24 mouse cellular contexts compared by ENCODE assay signal in the genomic region with DNA sequence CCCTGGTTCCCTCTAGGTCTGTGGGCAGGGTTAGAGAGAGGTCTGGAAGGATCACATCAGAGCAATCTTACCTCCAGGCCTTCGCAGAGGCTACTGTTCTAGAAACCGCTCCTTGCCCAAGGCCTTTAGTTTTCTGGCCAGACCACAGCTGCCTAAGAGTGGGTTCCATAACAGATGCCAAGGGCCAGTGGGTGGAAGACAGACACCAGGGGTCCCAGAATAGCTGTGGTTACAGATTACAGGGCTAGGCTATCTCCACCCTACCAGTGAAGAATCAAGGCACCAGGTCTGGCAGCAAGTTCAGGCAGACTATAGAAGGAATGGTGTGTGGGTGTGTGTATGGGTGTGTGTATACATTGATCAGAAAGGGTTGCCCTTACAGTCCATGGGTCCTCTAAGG. TPM values are rescaled to one million over a fixed set of nuclear protein-coding genes. Genes with fewer than 3 reads are reported as not detected.
DNase-seq lines count a peak whose midpoint lies in the region; ATAC-seq and TF ChIP-seq lines count a peak whose summit lies in the region.
"Had no signal": no experiment of that assay in that cellular context is flagged by ENCODE, and none has a peak within 500 bp of the region (broad histone marks: within the 10 kb centered on the region; RNA-seq: fewer than 3 reads in every experiment).

No protein-coding gene starts in this region.

- no peaks in the 10 kb centered on the region for H3K9me3 ChIP-seq in embryonic facial prominence, embryonic 14.5 days (ENCODE audit: control insufficient read depth, low read length)
- H3K9me3 ChIP-seq in embryonic facial prominence, embryonic 10.5 days, result no peaks in the 10 kb centered on the region
- H3K9me3 ChIP-seq in kidney, embryonic 14.5 days (ENCODE audit: control insufficient read depth, low read length), result no peaks in the 10 kb centered on the region
- H3K9me3 ChIP-seq in intestine, embryonic 16.5 days (ENCODE audit: control insufficient read depth, low read length), result no peaks in the 10 kb centered on the region
- H3K9me3 ChIP-seq: embryonic facial prominence, embryonic 13.5 days; G1E; heart, embryonic 13.5 days; hindbrain, embryonic 13.5 days; intestine, embryonic 15.5 days had no signal

- WGBS in embryonic facial prominence, embryonic 14.5 days, result 89% methylated on average over 2 of the region's 2 CpGs
- 96% methylated on average over 2 of the region's 2 CpGs for WGBS in embryonic facial prominence, embryonic 10.5 days
- WGBS in kidney, embryonic 14.5 days, result 89% methylated on average over 2 of the region's 2 CpGs
- 97% methylated on average over 2 of the region's 2 CpGs for WGBS in kidney, adult 2 months
- 60% methylated on average over 2 of the region's 2 CpGs for WGBS in bone marrow, adult 2 months
- WGBS in intestine, embryonic 16.5 days, result 98% methylated on average over 2 of the region's 2 CpGs

- no peak overlapping the region for H3K27ac ChIP-seq in embryonic facial prominence, embryonic 14.5 days (replicated peaks; ENCODE audit: low read depth, low read length)
- no peak overlapping the region for H3K27ac ChIP-seq in embryonic facial prominence, embryonic 10.5 days (replicated peaks)
- H3K27ac ChIP-seq in kidney, embryonic 14.5 days (ENCODE audit: low read depth, low read length), result no peak overlapping the region
- no peak overlapping the region for H3K27ac ChIP-seq in kidney, adult 2 months (ENCODE audit: insufficient read depth, low read depth, low read length)
- peak overlapping the region; percentile 80 for H3K27ac ChIP-seq in bone marrow, adult 2 months (ENCODE audit: control insufficient read depth, insufficient read depth, low read depth, low read length, poor library complexity)
- no peak overlapping the region for H3K27ac ChIP-seq in intestine, embryonic 16.5 days (ENCODE audit: low read length)
- H3K27ac ChIP-seq: embryonic facial prominence, embryonic 13.5 days; forebrain, embryonic 10.5 days; heart, embryonic 13.5 days; hindbrain, embryonic 13.5 days; intestine, embryonic 15.5 days had no signal

- peaks cover 4% of the 10 kb centered on the region; the same call in 1 of the 2 replicates for H3K27me3 ChIP-seq in embryonic facial prominence, embryonic 14.5 days (replicated peaks; ENCODE audit: control insufficient read depth, insufficient read depth, low read length)
- peaks cover 5% of the 10 kb centered on the region; the same call in 1 of the 2 replicates for H3K27me3 ChIP-seq in embryonic facial prominence, embryonic 10.5 days (replicated peaks; ENCODE audit: low read depth, poor library complexity, severe bottlenecking)
- H3K27me3 ChIP-seq in kidney, embryonic 14.5 days (ENCODE audit: control insufficient read depth, insufficient read depth, low read length), result 0 out of 2 replicates have a peak, but pooled peaks cover 2% of the 10 kb centered on the region
- no peaks in the 10 kb centered on the region for H3K27me3 ChIP-seq in kidney, adult 2 months (replicated peaks; ENCODE audit: control insufficient read depth, insufficient read depth, low read length)
- no peaks in the 10 kb centered on the region for H3K27me3 ChIP-seq in myocyte (ENCODE audit: control insufficient read depth, insufficient read depth, insufficient read length)
- H3K27me3 ChIP-seq in intestine, embryonic 16.5 days (replicated peaks; ENCODE audit: control insufficient read depth, insufficient read depth, low read length), result no peaks in the 10 kb centered on the region
- H3K27me3 ChIP-seq: hindbrain, embryonic 13.5 days; intestine, embryonic 15.5 days had no signal

- no peaks in the 10 kb centered on the region for H3K36me3 ChIP-seq in embryonic facial prominence, embryonic 14.5 days (ENCODE audit: control insufficient read depth, insufficient read depth, low read length)
- H3K36me3 ChIP-seq in embryonic facial prominence, embryonic 10.5 days (replicated peaks), result no peaks in the 10 kb centered on the region
- H3K36me3 ChIP-seq in kidney, embryonic 14.5 days (ENCODE audit: control insufficient read depth, insufficient read depth, low read length), result no peaks in the 10 kb centered on the region
- no peaks in the 10 kb centered on the region for H3K36me3 ChIP-seq in kidney, adult 2 months (ENCODE audit: control insufficient read depth, insufficient read depth, low read length)
- no peaks in the 10 kb centered on the region for H3K36me3 ChIP-seq in myocyte (ENCODE audit: control insufficient read depth, insufficient read depth)
- H3K36me3 ChIP-seq in intestine, embryonic 16.5 days (ENCODE audit: control insufficient read depth, insufficient read depth, low read length), result no peaks in the 10 kb centered on the region
- H3K36me3 ChIP-seq: embryonic facial prominence, embryonic 13.5 days; forebrain, embryonic 10.5 days; G1E; heart, embryonic 13.5 days; hindbrain, embryonic 13.5 days; intestine, embryonic 15.5 days had no signal

- H3ac ChIP-seq in myocyte (ENCODE audit: control insufficient read depth, insufficient read length), result no peak overlapping the region

- no peak overlapping the region for H3K4me3 ChIP-seq in embryonic facial prominence, embryonic 14.5 days (ENCODE audit: low read depth, low read length)
- no peak overlapping the region for H3K4me3 ChIP-seq in embryonic facial prominence, embryonic 10.5 days
- no peak overlapping the region for H3K4me3 ChIP-seq in kidney, embryonic 14.5 days (ENCODE audit: low read length)
- H3K4me3 ChIP-seq in kidney, adult 2 months (ENCODE audit: insufficient read depth, low read depth, low read length), result no peak overlapping the region
- H3K4me3 ChIP-seq in bone marrow, adult 2 months (replicated peaks; ENCODE audit: control insufficient read depth, low read depth, low read length), result no peak overlapping the region
- H3K4me3 ChIP-seq in myocyte, result no peak overlapping the region
- no peak overlapping the region for H3K4me3 ChIP-seq in intestine, embryonic 16.5 days (ENCODE audit: low read length)
- H3K4me3 ChIP-seq: embryonic facial prominence, embryonic 13.5 days; erythroblast, embryonic 14.5 days; forebrain, embryonic 10.5 days; heart, embryonic 13.5 days; hindbrain, embryonic 13.5 days; intestine, embryonic 15.5 days had no signal

- ATAC-seq in embryonic facial prominence, embryonic 14.5 days (ENCODE audit: low read depth), result peak; percentile 73; the same call in 1 of the 2 replicates
- 0 out of 2 replicates have a peak, but pooled peaks have one; percentile 14 for ATAC-seq in kidney, embryonic 14.5 days (ENCODE audit: low FRiP score, low TSS enrichment)
- no peak for ATAC-seq in intestine, embryonic 16.5 days
- ATAC-seq: CD4-positive, CD25-positive, alpha-beta regulatory T cell, adult 4 months; forebrain, embryonic 14.5 days; intestine, embryonic 15.5 days had no signal

- peak; percentile 23 for DNase-seq in embryonic facial prominence, embryonic 14.5 days (ENCODE audit: low spot score)
- no peak for DNase-seq in embryonic facial prominence, embryonic 10.5 days (ENCODE audit: low spot score)
- no peak for DNase-seq in kidney, adult 2 months
- DNase-seq: adrenal gland, adult 8-10 months; adrenal gland, postnatal 36 days; B cell, adult 2 months; cerebellum, adult 11 months; cerebellum, adult 8-10 months had no signal

- no peaks in the 10 kb centered on the region for H3K4me1 ChIP-seq in embryonic facial prominence, embryonic 14.5 days (ENCODE audit: control insufficient read depth, insufficient read depth, low read length)
- no peaks in the 10 kb centered on the region for H3K4me1 ChIP-seq in embryonic facial prominence, embryonic 10.5 days
- H3K4me1 ChIP-seq in kidney, embryonic 14.5 days (ENCODE audit: control insufficient read depth, insufficient read depth, low read length), result peaks cover 4% of the 10 kb centered on the region; the same call in 1 of the 2 replicates
- no peaks in the 10 kb centered on the region for H3K4me1 ChIP-seq in kidney, adult 2 months (ENCODE audit: control insufficient read depth, insufficient read depth, low read length)
- peaks cover 2% of the 10 kb centered on the region; the same call in 1 of the 2 replicates for H3K4me1 ChIP-seq in bone marrow, adult 2 months (ENCODE audit: control insufficient read depth, insufficient read depth, low read length)
- no peaks in the 10 kb centered on the region for H3K4me1 ChIP-seq in intestine, embryonic 16.5 days (ENCODE audit: control insufficient read depth, insufficient read depth, low read length)
- H3K4me1 ChIP-seq: embryonic facial prominence, embryonic 13.5 days; forebrain, embryonic 10.5 days; heart, embryonic 13.5 days; hindbrain, embryonic 13.5 days; intestine, embryonic 15.5 days had no signal

- H3K9ac ChIP-seq in embryonic facial prominence, embryonic 14.5 days (ENCODE audit: low read depth, low read length), result no peak overlapping the region
- H3K9ac ChIP-seq in kidney, embryonic 14.5 days (ENCODE audit: low read depth, low read length), result no peak overlapping the region
- H3K9ac ChIP-seq in intestine, embryonic 16.5 days (ENCODE audit: low read depth, low read length), result no peak overlapping the region
- H3K9ac ChIP-seq: embryonic facial prominence, embryonic 13.5 days; heart, embryonic 13.5 days; hindbrain, embryonic 13.5 days; intestine, embryonic 15.5 days had no signal

- no peak for TF ChIP-seq CTCF in kidney, adult 2 months (conservative IDR thresholded peaks at IDR 0.05; ENCODE audit: insufficient read depth, insufficient read length, low read depth, low read length)
- TF ChIP-seq CTCF in bone marrow, adult 2 months (IDR thresholded peaks at IDR 0.05; ENCODE audit: control insufficient read depth, insufficient read depth, low read length), result no peak

- TF ChIP-seq POLR2A in kidney, adult 2 months (IDR thresholded peaks at IDR 0.05; ENCODE audit: low read depth, low read length), result no peak
- TF ChIP-seq POLR2A in bone marrow, adult 2 months (IDR thresholded peaks at IDR 0.05; ENCODE audit: borderline replicate concordance, control insufficient read depth, low read depth, low read length), result no peak
- no peak for TF ChIP-seq POLR2A in myocyte (IDR thresholded peaks at IDR 0.05; ENCODE audit: insufficient read length, low read depth)

- no peaks in the 10 kb centered on the region for H3K79me2 ChIP-seq in myocyte (ENCODE audit: control insufficient read depth, insufficient read depth)

- no peak overlapping the region for H3K4me2 ChIP-seq in embryonic facial prominence, embryonic 14.5 days (ENCODE audit: low read depth, low read length)
- no peak overlapping the region for H3K4me2 ChIP-seq in kidney, embryonic 14.5 days (replicated peaks; ENCODE audit: low read depth, low read length)
- peak overlapping the region; percentile 13 for H3K4me2 ChIP-seq in myocyte (ENCODE audit: low read depth)
- no peak overlapping the region for H3K4me2 ChIP-seq in intestine, embryonic 16.5 days (ENCODE audit: low read depth, low read length)
- H3K4me2 ChIP-seq: embryonic facial prominence, embryonic 13.5 days; heart, embryonic 13.5 days; hindbrain, embryonic 13.5 days; intestine, embryonic 15.5 days had no signal

RNA-seq across cellular contexts. Expression of gene Chst13, which starts 6.0 kb away (rescaled TPM):
- polyA plus RNA-seq in embryonic facial prominence, embryonic 14.5 days (2014; fragmentation: Nextera tagmentation; extraction: Ambion mirVana), result 3.1 and 6.4 TPM in 2 replicates
- polyA plus RNA-seq in embryonic facial prominence, embryonic 10.5 days (2016; fragmentation: Nextera tagmentation; extraction: Ambion mirVana), result 0.09 and 0.11 TPM in 2 replicates
- 4.1 and 4.8 TPM in 2 replicates for polyA plus RNA-seq in kidney, embryonic 14.5 days (2014; fragmentation: Nextera tagmentation; extraction: Ambion mirVana)
- polyA plus RNA-seq in kidney, adult 2 months (2012; rRNA removed), result 1.5 and 3.0 TPM in 2 replicates
- 1.4 and 2.4 TPM in 2 replicates for polyA plus RNA-seq in bone marrow, adult 2 months (2011; ENCODE audit: insufficient read depth, insufficient read length, low replicate concordance, missing spikeins)
- polyA plus RNA-seq in myocyte (2012; fragmentation: generic; extraction: Trizol), result 3.9 TPM
- polyA plus RNA-seq in intestine, embryonic 16.5 days (2015; fragmentation: Nextera tagmentation; extraction: Ambion mirVana), result 0.34 and 1.1 TPM in 2 replicates
- polyA plus RNA-seq: CD4-positive, CD25-positive, alpha-beta regulatory T cell, adult 4 months; erythroblast, embryonic 14.5 days; forebrain, embryonic 10.5 days; forebrain, embryonic 14.5 days; heart, embryonic 13.5 days; heart, postnatal 0 days had no signal

RNA-seq across cellular contexts. Expression of gene Uroc1, which starts 14.1 kb away (rescaled TPM):
- 0.11 TPM in 1 of 2 replicates, not detected in the other for polyA plus RNA-seq in embryonic facial prominence, embryonic 14.5 days (2014; fragmentation: Nextera tagmentation; extraction: Ambion mirVana)
- 0.04 TPM in 1 of 2 replicates, not detected in the other for polyA plus RNA-seq in embryonic facial prominence, embryonic 10.5 days (2016; fragmentation: Nextera tagmentation; extraction: Ambion mirVana)
- polyA plus RNA-seq in kidney, embryonic 14.5 days (2014; fragmentation: Nextera tagmentation; extraction: Ambion mirVana), result 0.05 TPM in 1 of 2 replicates, not detected in the other
- 34.0 and 50.2 TPM in 2 replicates for polyA plus RNA-seq in kidney, adult 2 months (2012; rRNA removed)
- polyA plus RNA-seq in bone marrow, adult 2 months (2011; ENCODE audit: insufficient read depth, insufficient read length, low replicate concordance, missing spikeins), result 1.1 and 2.5 TPM in 2 replicates
- not detected for polyA plus RNA-seq in myocyte (2012; fragmentation: generic; extraction: Trizol)
- 0.12 and 0.65 TPM in 2 replicates for polyA plus RNA-seq in intestine, embryonic 16.5 days (2015; fragmentation: Nextera tagmentation; extraction: Ambion mirVana)
- polyA plus RNA-seq: brain, embryonic 14.5 days; CD4-positive, CD25-positive, alpha-beta regulatory T cell, adult 4 months; embryonic facial prominence, embryonic 13.5 days; erythroblast, embryonic 14.5 days; forebrain, embryonic 10.5 days; forebrain, embryonic 14.5 days; G1E; heart, postnatal 0 days; hindbrain, embryonic 13.5 days had no signal

RNA-seq across cellular contexts. Expression of gene BC048671, which starts 18.0 kb away (rescaled TPM):
- not detected in 2 replicates for polyA plus RNA-seq in embryonic facial prominence, embryonic 14.5 days (2014; fragmentation: Nextera tagmentation; extraction: Ambion mirVana)
- polyA plus RNA-seq in embryonic facial prominence, embryonic 10.5 days (2016; fragmentation: Nextera tagmentation; extraction: Ambion mirVana), result not detected in 2 replicates
- polyA plus RNA-seq in kidney, embryonic 14.5 days (2014; fragmentation: Nextera tagmentation; extraction: Ambion mirVana), result not detected in 2 replicates
- polyA plus RNA-seq in kidney, adult 2 months (2012; rRNA removed), result not detected in 2 replicates
- polyA plus RNA-seq in bone marrow, adult 2 months (2011; ENCODE audit: insufficient read depth, insufficient read length, low replicate concordance, missing spikeins), result not detected in 2 replicates
- not detected for polyA plus RNA-seq in myocyte (2012; fragmentation: generic; extraction: Trizol)
- polyA plus RNA-seq in intestine, embryonic 16.5 days (2015; fragmentation: Nextera tagmentation; extraction: Ambion mirVana), result not detected in 2 replicates
- polyA plus RNA-seq: brain, embryonic 14.5 days; CD4-positive, CD25-positive, alpha-beta regulatory T cell, adult 4 months; cortical plate, adult 2 months; embryonic facial prominence, embryonic 13.5 days; erythroblast, embryonic 14.5 days; forebrain, embryonic 10.5 days; forebrain, embryonic 14.5 days; G1E; heart, embryonic 13.5 days; heart, postnatal 0 days; hindbrain, embryonic 13.5 days; intestine, embryonic 15.5 days had no signal

RNA-seq across cellular contexts. Expression of gene Zxdc, which starts 50.3 kb away (rescaled TPM):
- polyA plus RNA-seq in embryonic facial prominence, embryonic 14.5 days (2014; fragmentation: Nextera tagmentation; extraction: Ambion mirVana), result 11.9 and 12.9 TPM in 2 replicates
- polyA plus RNA-seq in embryonic facial prominence, embryonic 10.5 days (2016; fragmentation: Nextera tagmentation; extraction: Ambion mirVana), result 6.0 and 7.2 TPM in 2 replicates
- 8.6 and 12.9 TPM in 2 replicates for polyA plus RNA-seq in kidney, embryonic 14.5 days (2014; fragmentation: Nextera tagmentation; extraction: Ambion mirVana)
- polyA plus RNA-seq in kidney, adult 2 months (2012; rRNA removed), result 12.6 and 17.9 TPM in 2 replicates
- 3.9 and 5.1 TPM in 2 replicates for polyA plus RNA-seq in bone marrow, adult 2 months (2011; ENCODE audit: insufficient read depth, insufficient read length, low replicate concordance, missing spikeins)
- 7.6 TPM for polyA plus RNA-seq in myocyte (2012; fragmentation: generic; extraction: Trizol)
- polyA plus RNA-seq in intestine, embryonic 16.5 days (2015; fragmentation: Nextera tagmentation; extraction: Ambion mirVana), result 4.4 and 4.9 TPM in 2 replicates
